Mouse (Mus musculus) midbrain, postnatal 0 days (tissue): Measurements from ENCODE around the gene Smyd4. TPM values are rescaled to one million over a fixed set of nuclear protein-coding genes. Genes with fewer than 3 reads are reported as not detected.
A peak's percentile ranks its signal among the peaks of the same experiment; 100 is the strongest.

ENCODE experiments used
- ATAC-seq: fragments of 200-750 bp; cut with Nextera tagmentation; 2 replicates; pipeline ENCODE4 v1.8.0; 2017; ENCODE audit warnings: moderate number of reproducible peaks, mild to moderate bottlenecking, moderate TSS enrichment, moderate library complexity; ENCODE audit not compliant: low FRiP score
- DNase-seq: peaks from one replicate; pipeline ENCODE4 v3.0.0-alpha.2; 2015; ENCODE audit warnings: low spot score
- H3K27ac ChIP-seq: fragments of 300-500 bp; sonication (generic); 2 replicates; pipeline ENCODE4 v1.5.1; 2014; ENCODE audit warnings: low read depth, mild to moderate bottlenecking, low read length, mixed read lengths
- H3K27me3 ChIP-seq: fragments of 300-500 bp; sonication (generic); 2 replicates; pipeline ENCODE4 v1.6.1; 2014; ENCODE audit warnings: low read length, control low read depth, mixed read lengths; ENCODE audit not compliant: insufficient read depth
- H3K36me3 ChIP-seq: fragments of 300-500 bp; sonication (generic); 2 replicates; pipeline ENCODE4 v1.6.1; 2014; ENCODE audit warnings: low read length, control low read depth, mixed read lengths; ENCODE audit not compliant: insufficient read depth
- H3K4me1 ChIP-seq: fragments of 300-500 bp; sonication (generic); 2 replicates; pipeline ENCODE4 v1.6.1; 2014; ENCODE audit warnings: mild to moderate bottlenecking, control low read depth, antibody characterized with exemption, low read length, mixed read lengths; ENCODE audit not compliant: insufficient read depth
- H3K4me2 ChIP-seq: fragments of 300-500 bp; sonication (generic); 2 replicates; pipeline ENCODE4 v1.6.1; 2014; ENCODE audit warnings: low read depth, mild to moderate bottlenecking, low read length, mixed read lengths; ENCODE audit not compliant: poor library complexity, severe bottlenecking
- H3K4me3 ChIP-seq: fragments of 300-500 bp; sonication (generic); 2 replicates; pipeline ENCODE4 v1.5.1; 2014; ENCODE audit warnings: low read depth, mild to moderate bottlenecking, low read length, moderate library complexity
- H3K9ac ChIP-seq: fragments of 300-500 bp; sonication (generic); replicated peaks from 2 replicates; pipeline ENCODE4 v1.6.1; 2014; ENCODE audit warnings: mild to moderate bottlenecking, low read length, moderate library complexity, mixed read lengths; ENCODE audit not compliant: poor library complexity, severe bottlenecking
- H3K9me3 ChIP-seq: fragments of 300-500 bp; sonication (generic); 2 replicates; pipeline ENCODE4 v1.6.1; 2016; ENCODE audit warnings: low read length, control low read depth
- CTCF ChIP-seq: IDR thresholded peaks from 2 replicates; pipeline ENCODE4 v1.5.1; 2016; ENCODE audit warnings: antibody characterized with exemption, mild to moderate bottlenecking
- WGBS: fragments of 180-500 bp; shearing (Covaris S2); extraction: QIAGEN DNeasy Blood & Tissue Kit; methylation state at CpG from one replicate; pipeline ENCODE4 v1.1.7; 2014; 5-methylcytosine and 5-hydroxymethylcytosine counted together
- polyA plus RNA-seq: library from polyadenylated mRNA; unstranded; fragments of >200 nt; fragmentation: Nextera tagmentation; extraction: Ambion mirVana; gene quantifications from 2 replicates; pipeline ENCODE4 v1.2.1, GENCODE M21; 2015
- total RNA-seq: library from RNA; depleted of rRNA; stranded (reverse); fragments of >200 nt; gene quantifications from 2 replicates; pipeline ENCODE4 v1.2.3, GENCODE M21; 2014

Smyd4 gene
- total and polyA plus RNA-seq, 2 experiments from 2014 or later = 16.7 to 16.8 TPM

DNA sequence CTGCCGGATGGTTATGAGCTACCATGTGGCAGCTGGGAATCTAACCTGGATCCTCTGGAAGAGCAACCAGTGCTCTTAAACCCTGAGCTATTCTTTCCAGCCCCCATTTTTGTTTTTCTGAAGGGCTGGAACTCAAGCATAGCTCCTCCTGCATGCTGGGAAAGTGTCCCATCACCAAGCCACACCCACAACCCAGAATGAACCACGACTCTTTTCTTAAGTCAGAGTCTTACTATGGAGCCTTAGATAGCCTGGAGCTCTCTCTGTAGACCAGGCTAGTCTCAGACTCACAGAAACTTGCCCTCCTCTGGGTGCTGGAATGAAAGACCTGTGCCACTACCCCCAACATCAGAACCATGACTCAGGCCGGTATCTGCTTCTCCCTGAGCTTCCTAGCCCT, 100.3 kb downstream of the Smyd4 start:
- peaks cover 44% of the 10 kb centered on the region for H3K36me3 ChIP-seq
- no peak for TF ChIP-seq CTCF
- 81% methylated on average over 3 of the region's 3 CpGs for WGBS

DNA sequence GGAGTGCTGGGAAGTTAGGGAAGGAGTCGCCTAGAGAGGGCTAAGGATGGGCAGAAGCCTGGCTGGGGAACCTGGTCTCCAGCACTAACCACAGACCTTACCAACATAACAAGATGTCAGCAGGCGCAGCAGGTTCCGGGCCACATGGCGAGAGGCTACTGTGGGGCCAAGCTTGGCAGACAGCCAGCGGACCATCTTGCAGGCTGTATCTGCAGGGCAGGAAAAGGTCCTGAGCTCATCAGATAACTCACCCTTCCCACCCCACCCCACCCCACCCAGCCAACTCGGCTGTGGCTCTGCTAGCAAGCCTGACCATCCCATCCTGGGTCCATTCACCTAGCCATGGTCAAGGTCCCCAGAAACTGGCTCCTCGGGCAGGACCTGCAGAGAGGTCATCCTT, 101.5 kb downstream of the Smyd4 start:
- Histone ChIP-seq H3K4me1 (peaks cover 8% of the 10 kb centered on the region; the same call in 1 of the 2 replicates), H3K27ac (no peak overlapping the region), H3K9me3 (no peaks in the 10 kb centered on the region), H3K4me3 (no peak overlapping the region), H3K36me3 (peaks cover 34% of the 10 kb centered on the region), H3K27me3 (no peaks in the 10 kb centered on the region), H3K9ac (no peak overlapping the region), H3K4me2 (no peak overlapping the region)
- no peak for TF ChIP-seq CTCF
- DNase-seq (no peak), ATAC-seq (no peak)
- 87% methylated on average over 7 of the region's 7 CpGs for WGBS

More for the DNA sequence above, 100.3 kb downstream of the Smyd4 start:
- Histone ChIP-seq H3K4me3 (no peak overlapping the region), H3K4me2 (no peak overlapping the region), H3K9ac (no peak overlapping the region), H3K27me3 (no peaks in the 10 kb centered on the region), H3K27ac (no peak overlapping the region), H3K9me3 (no peaks in the 10 kb centered on the region), H3K4me1 (peaks cover 3% of the 10 kb centered on the region; the same call in 1 of the 2 replicates)
- DNase-seq (no peak), ATAC-seq (no peak)

DNA sequence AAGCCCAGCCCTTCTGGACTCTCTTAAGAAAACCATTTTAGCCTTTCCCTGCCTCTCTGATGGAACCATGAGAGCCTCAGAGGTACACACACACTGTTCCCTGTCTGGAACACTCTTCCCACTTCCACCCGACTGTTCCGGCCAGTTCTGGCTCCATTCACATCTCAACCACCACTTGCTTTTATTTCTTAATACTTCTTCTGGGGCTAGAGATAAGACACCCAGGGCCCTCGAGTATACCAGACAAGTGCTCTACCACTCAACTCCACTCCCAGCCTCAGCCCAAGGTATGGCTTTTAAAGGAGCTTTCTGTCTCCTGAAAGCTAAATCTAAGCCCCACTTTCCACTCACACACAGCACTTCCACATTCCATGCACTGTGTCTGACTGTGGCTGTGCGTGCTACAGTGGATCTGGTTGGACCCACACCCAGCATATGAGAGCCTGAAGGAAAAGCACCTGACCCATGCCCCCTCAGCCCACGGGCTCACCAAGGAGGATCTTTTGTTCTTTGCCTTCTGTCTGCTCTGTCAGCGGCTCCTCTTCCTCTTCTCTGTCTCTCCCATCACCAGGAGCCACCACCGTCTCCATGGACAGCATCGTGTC, 102.2 kb downstream of the Smyd4 start:
- no peak for ATAC-seq
- H3K36me3 ChIP-seq = peaks cover 30% of the 10 kb centered on the region
- no peak for TF ChIP-seq CTCF
- WGBS = 87% methylated on average over 8 of the region's 8 CpGs
- peaks cover 13% of the 10 kb centered on the region; the same call in 1 of the 2 replicates for H3K4me1 ChIP-seq
- no peak overlapping the region for H3K4me2 ChIP-seq
- no peaks in the 10 kb centered on the region for H3K9me3 ChIP-seq
- no peaks in the 10 kb centered on the region for H3K27me3 ChIP-seq
- no peak overlapping the region for H3K27ac ChIP-seq
- no peak for DNase-seq
- H3K9ac ChIP-seq = no peak overlapping the region
- no peak overlapping the region for H3K4me3 ChIP-seq

DNA sequence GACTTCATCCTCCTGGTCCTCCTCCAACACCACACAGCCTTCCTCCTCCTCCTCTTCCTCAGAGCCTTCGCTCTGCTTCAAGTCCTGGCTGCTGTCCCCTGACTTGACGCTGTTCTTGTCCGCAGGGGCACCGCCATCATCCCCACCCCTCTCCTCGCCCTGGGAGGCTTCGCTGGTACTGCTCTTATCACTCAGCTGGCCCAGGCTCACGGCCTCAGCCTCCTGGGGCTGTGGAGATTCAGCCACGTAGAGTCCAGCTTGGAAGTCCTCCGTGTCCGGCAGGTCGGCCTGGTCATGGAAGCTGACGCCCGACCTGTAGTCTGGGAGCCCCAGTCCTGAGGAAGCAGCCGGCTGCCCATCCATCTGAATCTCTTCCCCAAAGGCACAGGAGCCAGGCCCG, 102.7 kb downstream of the Smyd4 start:
- Histone ChIP-seq H3K9ac (no peak overlapping the region), H3K36me3 (peaks cover 27% of the 10 kb centered on the region), H3K9me3 (no peaks in the 10 kb centered on the region), H3K4me3 (no peak overlapping the region), H3K27ac (no peak overlapping the region), H3K4me2 (no peak overlapping the region), H3K4me1 (peaks cover 13% of the 10 kb centered on the region; the same call in 1 of the 2 replicates), H3K27me3 (no peaks in the 10 kb centered on the region)
- DNase-seq (no peak), ATAC-seq (no peak)
- TF ChIP-seq CTCF = no peak
- WGBS = 88% methylated on average over 15 of the region's 15 CpGs

DNA sequence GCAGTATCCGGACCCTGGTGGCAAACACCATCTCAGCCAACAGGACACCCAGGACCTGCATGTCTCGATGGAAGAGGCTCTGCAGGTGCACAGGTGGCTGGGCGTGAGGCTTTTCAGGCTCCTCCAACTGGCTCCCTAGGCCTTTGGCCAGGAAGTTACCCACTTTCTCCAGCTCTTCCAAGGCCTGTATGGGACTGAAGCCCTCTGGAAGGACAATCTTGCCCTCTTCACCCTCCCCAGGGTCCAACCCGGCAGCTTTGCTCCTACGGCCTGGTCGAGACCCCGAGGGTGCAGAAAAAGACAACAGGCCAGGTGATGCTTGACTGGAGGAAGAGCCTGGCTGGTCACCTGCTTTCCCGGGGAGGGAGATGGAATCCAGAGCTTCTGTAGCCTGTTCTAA, 103.8 kb downstream of the Smyd4 start:
- no peak overlapping the region for H3K4me3 ChIP-seq
- no peaks in the 10 kb centered on the region for H3K9me3 ChIP-seq
- no peak overlapping the region for H3K9ac ChIP-seq
- WGBS = 93% methylated on average over 8 of the region's 8 CpGs
- DNase-seq = no peak
- H3K27ac ChIP-seq = no peak overlapping the region
- H3K27me3 ChIP-seq = no peaks in the 10 kb centered on the region
- peaks cover 13% of the 10 kb centered on the region; the same call in 1 of the 2 replicates for H3K4me1 ChIP-seq
- ATAC-seq = no peak
- H3K36me3 ChIP-seq = peaks cover 22% of the 10 kb centered on the region
- H3K4me2 ChIP-seq = no peak overlapping the region
- TF ChIP-seq CTCF = no peak

DNA sequence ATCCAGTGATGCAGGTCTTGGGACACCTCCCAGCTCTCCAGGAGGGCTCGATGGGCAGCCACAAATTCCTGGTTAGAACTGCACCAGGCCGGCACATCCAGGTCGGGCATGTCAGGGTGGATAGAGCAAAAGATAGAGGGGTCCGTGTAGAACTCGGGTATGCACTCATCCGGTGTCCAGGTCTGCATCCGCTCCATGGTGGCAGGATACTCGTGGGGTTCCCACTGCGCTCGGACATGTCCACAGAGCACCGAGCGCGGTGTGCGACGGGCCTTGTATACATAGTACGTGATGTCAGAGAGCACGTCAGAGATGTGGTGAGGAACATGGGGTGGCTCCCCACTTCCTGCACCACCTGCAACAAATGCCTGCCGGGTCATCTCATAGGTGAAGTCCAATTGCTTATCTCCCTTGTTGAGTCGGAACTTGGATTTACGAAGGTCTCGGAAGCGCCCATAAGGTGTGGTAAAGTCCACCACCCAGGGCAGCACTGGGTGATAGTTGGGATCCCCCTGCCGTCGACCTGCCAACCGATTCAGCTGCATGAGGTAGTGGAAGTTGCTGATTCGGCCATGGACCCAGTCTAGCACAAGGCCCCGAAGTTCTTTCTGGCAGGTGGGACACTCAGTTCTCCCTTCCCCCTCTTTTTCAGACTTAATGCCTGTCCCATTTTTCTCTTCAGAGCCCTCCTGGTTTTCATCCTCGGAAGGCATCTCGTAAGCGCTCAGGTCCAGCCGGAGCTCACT, 104.8 kb downstream of the Smyd4 start:
- peaks cover 13% of the 10 kb centered on the region; the same call in 1 of the 2 replicates for H3K4me1 ChIP-seq
- TF ChIP-seq CTCF = no peak
- no peaks in the 10 kb centered on the region for H3K27me3 ChIP-seq
- peaks cover 14% of the 10 kb centered on the region for H3K36me3 ChIP-seq
- 94% methylated on average over 31 of the region's 31 CpGs for WGBS
- peak overlapping the region; percentile 100; the same call in 1 of the 2 replicates for H3K4me2 ChIP-seq
- no peak for ATAC-seq
- no peak for DNase-seq
- no peak overlapping the region for H3K27ac ChIP-seq
- H3K4me3 ChIP-seq = peak overlapping the region; percentile 73; the same call in 1 of the 2 replicates
- no peak overlapping the region for H3K9ac ChIP-seq
- H3K9me3 ChIP-seq = no peaks in the 10 kb centered on the region
